Mouse (Mus musculus) G1E (cell line): ENCODE results near the gene Gm30191. TPM values are rescaled to one million over a fixed set of nuclear protein-coding genes. Genes with fewer than 3 reads are reported as not detected.

Source experiments
- ATAC-seq: 2 replicates; pipeline ENCODE4 v1.8.0; 2016; ENCODE audit warnings: mild to moderate bottlenecking; ENCODE audit not compliant: insufficient number of reproducible peaks, poor library complexity, low FRiP score, severe bottlenecking; ENCODE audit errors: extremely low read depth
- DNase-seq: peaks from one replicate; pipeline ENCODE4 v3.0.0; 2012; ENCODE audit warnings: low spot score
- H3K27me3 ChIP-seq: 2 replicates; pipeline ENCODE4 v1.6.1; 2012; ENCODE audit warnings: mild to moderate bottlenecking, low read length, inconsistent platforms; ENCODE audit not compliant: insufficient read depth
- H3K36me3 ChIP-seq: replicated peaks from 2 replicates; pipeline ENCODE3; 2012; ENCODE audit warnings: mild to moderate bottlenecking, inconsistent platforms
- H3K4me1 ChIP-seq: 2 replicates; pipeline ENCODE4 v1.6.1; 2012; ENCODE audit warnings: low read depth, low read length, inconsistent platforms, mixed read lengths; ENCODE audit not compliant: insufficient read depth
- H3K4me3 ChIP-seq: 2 replicates; pipeline ENCODE4 v1.5.1; 2012; ENCODE audit warnings: low read depth, mild to moderate bottlenecking, inconsistent platforms, low read length, moderate library complexity, mixed read lengths
- H3K9me3 ChIP-seq: replicated peaks from 2 replicates; pipeline ENCODE4 v1.6.1; 2012; ENCODE audit warnings: inconsistent platforms
- CTCF ChIP-seq: IDR thresholded peaks from 2 replicates; pipeline ENCODE4 v1.5.1; 2012; ENCODE audit warnings: low read depth, low read length, inconsistent platforms, mixed read lengths
- GATA1 ChIP-seq: IDR thresholded peaks from 2 replicates; pipeline ENCODE4 v1.6.1; 2012; ENCODE audit warnings: borderline replicate concordance, low read length, inconsistent platforms, mixed read lengths
- GATA2 ChIP-seq: IDR thresholded peaks from 2 replicates; pipeline ENCODE4 v1.6.1; 2012; ENCODE audit warnings: low read depth, low read length, inconsistent platforms, borderline replicate concordance
- POLR2AphosphoS5 ChIP-seq: IDR thresholded peaks from 2 replicates; pipeline ENCODE4 v1.6.1; 2012; ENCODE audit warnings: low read depth, low read length, inconsistent platforms; ENCODE audit not compliant: insufficient replicate concordance
- TAL1 ChIP-seq: conservative IDR thresholded peaks from 2 replicates; pipeline ENCODE4 v1.6.1; 2012; ENCODE audit warnings: low read depth, low read length, inconsistent platforms, mixed read lengths
- polyA plus RNA-seq: library from polyadenylated mRNA; stranded (reverse); fragments of >175 nt; gene quantifications from 2 replicates; pipeline ENCODE4 v1.2.3, GENCODE M21; 2012
- total RNA-seq, 2 experiments: library from RNA; stranded (forward) in 1 of 2; stranded (reverse) in 1 of 2; fragments of 200-1000 nt in 1 of 2; fragments of >200 nt in 1 of 2; fragmentation: Nextera tagmentation in 1 of 2; gene quantifications; 2 replicates each; pipeline ENCODE4 v1.2.3; 2014 to 2017

Gm30191 gene
- total and polyA plus RNA-seq, 3 experiments, result not detected

GRCm38 (mm10) chr4:134286226-134287167 is 39.8 kb downstream of the Gm30191 start:
- Histone ChIP-seq H3K27me3 (no peaks in the 10 kb centered on the region), H3K36me3 (peaks cover 43% of the 10 kb centered on the region), H3K4me1 (peaks cover 39% of the 10 kb centered on the region), H3K4me3 (peak overlapping the region; percentile 98), H3K9me3 (no peaks in the 10 kb centered on the region)
- ATAC-seq (no peak), DNase-seq (peak; percentile 22)
- TF ChIP-seq CTCF, result no peak
- no peak for TF ChIP-seq TAL1

GRCm38 (mm10) chr4:134287168-134287564 is 40.4 kb downstream of the Gm30191 start:
- TF ChIP-seq GATA2 (no peak), TAL1 (no peak)
- Histone ChIP-seq H3K4me3 (peak overlapping the region; percentile 98), H3K4me1 (peaks cover 41% of the 10 kb centered on the region), H3K9me3 (no peaks in the 10 kb centered on the region), H3K36me3 (peaks cover 36% of the 10 kb centered on the region), H3K27me3 (no peaks in the 10 kb centered on the region)
- peak; percentile 85 for DNase-seq
- peak; percentile 61 for ATAC-seq

- DNase-seq (peak; percentile 83), ATAC-seq (peak; percentile 68)
- Histone ChIP-seq H3K9me3 (no peaks in the 10 kb centered on the region), H3K36me3 (peaks cover 32% of the 10 kb centered on the region), H3K4me1 (peaks cover 43% of the 10 kb centered on the region), H3K27me3 (peaks cover under 1% of the 10 kb centered on the region; the same call in 1 of the 2 replicates), H3K4me3 (peak within 1 kb of the TSS; percentile 98)
- no peak; the same call in 1 of the 2 replicates for TF ChIP-seq POLR2AphosphoS5
- no peak for TF ChIP-seq GATA2
- no peak for TF ChIP-seq GATA1
- no peak for TF ChIP-seq CTCF
- no peak for TF ChIP-seq TAL1
These were observed 40.9 kb downstream of the Gm30191 start, which contains the start of gene Pdik1l for GRCm38 (mm10) chr4:134287575-134288025. Pdik1l (minus strand) TSS chr4:134287895.

GRCm38 (mm10) chr4:134288397-134289256 is 41.9 kb downstream of the Gm30191 start:
- no peak for TF ChIP-seq GATA1
- no peak for TF ChIP-seq CTCF
- TF ChIP-seq GATA2, result no peak
- no peak for TF ChIP-seq TAL1
- TF ChIP-seq POLR2AphosphoS5, result no peak
- Histone ChIP-seq H3K9me3 (no peaks in the 10 kb centered on the region), H3K4me3 (peak overlapping the region; percentile 98), H3K27me3 (peaks cover 10% of the 10 kb centered on the region), H3K4me1 (peaks cover 45% of the 10 kb centered on the region), H3K36me3 (peaks cover 22% of the 10 kb centered on the region)
- DNase-seq (no peak), ATAC-seq (no peak)

GRCm38 (mm10) chr4:134292067-134292466 is 45.3 kb downstream of the Gm30191 start:
- Histone ChIP-seq H3K36me3 (peaks cover 5% of the 10 kb centered on the region), H3K27me3 (peaks cover 18% of the 10 kb centered on the region), H3K4me1 (peaks cover 24% of the 10 kb centered on the region), H3K9me3 (peaks cover 3% of the 10 kb centered on the region; the same call in 1 of the 2 replicates), H3K4me3 (no peak overlapping the region)
- ATAC-seq, result no peak
- no peak for DNase-seq
- TF ChIP-seq POLR2AphosphoS5, result no peak
- peak; percentile 71; the same call in 1 of the 2 replicates for TF ChIP-seq CTCF
- TF ChIP-seq TAL1, result no peak
- no peak for TF ChIP-seq GATA2

GRCm38 (mm10) chr4:134293061-134293691 is 46.4 kb downstream of the Gm30191 start:
- peaks cover 3% of the 10 kb centered on the region; the same call in 1 of the 2 replicates for H3K9me3 ChIP-seq
- no peak for ATAC-seq
- H3K4me3 ChIP-seq, result no peak overlapping the region
- DNase-seq, result no peak
- H3K27me3 ChIP-seq, result peaks cover 18% of the 10 kb centered on the region
- H3K36me3 ChIP-seq, result peaks cover 5% of the 10 kb centered on the region
- TF ChIP-seq CTCF, result no peak
- TF ChIP-seq POLR2AphosphoS5, result no peak
- peaks cover 22% of the 10 kb centered on the region for H3K4me1 ChIP-seq
